Mouse (Mus musculus) right cerebral cortex, postnatal 10 days (tissue): ENCODE data around the gene Nploc4.

Experiments
- DNase-seq, 2 experiments: peaks; one replicate each; pipeline ENCODE4 v3.0.0; 2021; ENCODE audit warnings: low spot score in 2 of 2

Nploc4 gene

GRCm38 (mm10) chr11:120378611-120379540 is 58.6 kb downstream of the Nploc4 start, which contains the start of gene Faap100:
Gene Faap100, minus strand, starts transcription at chr11:120378764.
- DNase-seq, result peak; percentile 91 to 92

- peak; percentile 62 to 76 for DNase-seq
Measured at GRCm38 (mm10) chr11:120378031-120378610, 59.4 kb downstream of the Nploc4 start.

GRCm38 (mm10) chr11:120377337-120377736 is 60.2 kb downstream of the Nploc4 start:
- no peak for DNase-seq

DNA sequence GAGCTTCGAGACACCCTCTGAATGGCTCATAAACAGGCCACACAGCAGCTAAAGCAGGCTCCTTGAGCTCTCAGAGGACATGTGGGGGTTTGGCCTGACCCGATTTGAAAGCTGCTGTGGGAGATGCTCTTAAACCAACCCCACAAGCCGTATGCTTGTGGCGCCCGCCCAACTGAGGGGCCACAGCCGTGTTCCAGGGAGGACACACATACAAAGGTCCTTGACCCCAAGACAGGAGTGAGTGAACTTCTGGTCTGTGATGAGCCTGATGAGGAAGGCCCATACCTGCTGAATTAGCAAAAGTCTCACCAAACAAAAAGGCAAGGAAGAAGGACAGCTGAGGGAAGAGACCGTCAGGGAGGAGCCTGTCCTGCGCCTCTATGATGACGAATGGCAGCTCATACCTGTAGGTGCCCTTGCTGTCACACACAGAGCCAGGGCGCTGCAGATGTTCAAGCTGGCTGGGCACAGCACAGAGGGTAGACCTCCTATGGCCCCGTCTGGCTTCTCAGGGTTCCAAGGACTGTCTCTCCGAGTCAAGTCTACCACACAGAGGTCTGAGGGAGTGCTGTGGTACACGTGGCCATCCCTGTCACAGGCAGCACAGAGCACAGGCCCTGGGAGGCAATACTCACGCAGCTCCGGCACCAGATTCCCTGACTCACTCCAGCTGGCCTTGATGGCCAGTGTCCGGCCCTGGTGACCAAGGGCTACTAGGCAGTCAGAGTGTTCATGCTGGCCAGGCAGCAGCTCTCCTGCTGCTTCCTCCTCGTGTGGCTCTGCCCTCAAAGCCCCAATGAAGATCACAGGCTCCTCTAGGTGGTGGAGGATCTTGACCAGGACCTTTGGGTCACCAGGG is 61.0 kb downstream of the Nploc4 start:
- no peak for DNase-seq

DNA sequence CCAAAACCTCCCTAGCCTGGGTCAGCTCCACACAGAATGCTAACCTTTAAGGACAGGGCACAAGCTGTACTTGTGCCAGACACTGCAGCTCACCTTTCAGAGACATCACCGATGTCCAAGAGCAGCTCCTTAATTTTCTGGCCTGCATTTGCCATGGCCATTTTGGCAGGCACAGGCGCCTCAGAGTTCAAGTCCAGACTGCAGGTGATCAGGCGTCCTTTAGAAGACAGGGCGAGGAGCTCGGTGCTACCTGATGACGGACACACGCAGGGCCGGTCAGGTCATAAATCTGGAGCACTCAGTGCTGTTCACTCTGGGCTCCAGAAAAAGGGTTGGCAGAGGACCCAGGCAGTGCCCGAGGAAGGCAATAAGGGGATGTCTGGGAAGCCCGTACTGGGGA is 62.2 kb downstream of the Nploc4 start:
- DNase-seq, result no peak

GRCm38 (mm10) chr11:120373820-120374586 is 63.5 kb downstream of the Nploc4 start:
- DNase-seq, result peak in 1 of 2 experiments; percentile 53

DNA sequence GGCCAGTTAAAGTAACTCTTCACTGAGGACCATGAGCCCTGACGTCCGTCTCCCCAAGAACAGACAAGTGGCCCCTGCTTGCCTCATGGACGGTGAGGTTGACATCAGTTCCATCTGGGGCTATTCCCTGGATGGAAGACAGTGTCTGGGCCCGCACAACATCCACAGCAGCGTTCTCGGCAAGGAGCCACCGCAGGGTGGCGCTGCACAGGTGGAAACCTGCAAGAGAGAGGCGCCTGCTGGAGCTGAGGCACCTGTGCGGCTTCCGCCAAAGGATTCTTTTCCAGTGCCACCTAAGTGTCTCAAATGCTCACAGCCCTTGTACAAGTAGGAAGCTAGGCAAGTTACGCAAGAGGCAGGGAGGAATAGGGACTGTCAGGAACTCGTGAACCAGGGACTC is 64.5 kb downstream of the Nploc4 start:
- no peak for DNase-seq

- peak in 1 of 2 experiments; percentile 76 for DNase-seq
Measured at GRCm38 (mm10) chr11:120369656-120370055, 67.9 kb downstream of the Nploc4 start.

DNA sequence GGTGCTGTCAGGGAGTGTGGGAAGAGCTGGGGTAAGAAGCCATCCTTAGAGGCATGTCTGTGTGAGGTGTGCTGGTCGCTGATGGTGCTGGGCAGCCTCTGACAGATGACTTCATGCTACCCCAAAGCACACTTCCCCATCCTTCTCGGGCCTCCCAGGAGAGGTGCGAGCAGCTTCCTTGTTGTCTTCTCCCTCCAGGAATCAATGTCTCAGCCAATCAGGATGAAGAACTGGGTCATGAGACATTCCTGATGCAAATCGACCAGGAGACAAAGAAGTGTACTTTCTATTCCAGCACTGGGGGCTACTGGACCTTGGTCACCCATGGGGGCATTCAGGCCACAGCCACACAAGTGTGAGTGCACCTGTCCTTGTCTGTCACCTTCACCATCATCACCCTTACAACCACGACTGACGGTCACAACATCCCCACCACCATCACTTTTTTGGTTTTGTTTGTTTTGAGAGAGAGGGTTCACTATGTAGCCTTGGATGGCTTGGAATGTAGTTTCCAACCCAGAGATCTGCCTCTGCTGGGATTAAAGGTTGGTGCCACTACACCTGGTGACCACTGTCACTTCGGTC is 71.0 kb downstream of the Nploc4 start:
- no peak for DNase-seq

DNA sequence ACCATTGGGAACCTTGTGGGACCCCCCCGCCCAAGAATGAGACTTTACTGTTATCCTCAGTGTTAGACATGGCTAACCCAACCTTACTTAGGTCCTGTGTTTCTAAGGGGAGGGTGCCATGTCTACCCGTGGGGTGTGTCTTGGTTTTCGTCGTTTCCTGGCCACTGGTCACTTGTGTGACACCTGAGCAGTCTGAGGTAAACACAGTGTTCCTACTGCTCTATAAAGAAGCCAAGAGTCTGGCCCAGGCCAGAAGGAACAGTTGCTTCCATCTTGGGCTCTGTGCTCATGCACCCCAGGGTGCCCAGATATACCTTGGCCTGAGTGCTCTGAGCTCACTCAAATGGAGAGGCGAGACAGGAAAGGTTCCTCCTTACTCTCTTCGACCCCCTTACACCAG is 74.6 kb downstream of the Nploc4 start:
- DNase-seq, result no peak

DNA sequence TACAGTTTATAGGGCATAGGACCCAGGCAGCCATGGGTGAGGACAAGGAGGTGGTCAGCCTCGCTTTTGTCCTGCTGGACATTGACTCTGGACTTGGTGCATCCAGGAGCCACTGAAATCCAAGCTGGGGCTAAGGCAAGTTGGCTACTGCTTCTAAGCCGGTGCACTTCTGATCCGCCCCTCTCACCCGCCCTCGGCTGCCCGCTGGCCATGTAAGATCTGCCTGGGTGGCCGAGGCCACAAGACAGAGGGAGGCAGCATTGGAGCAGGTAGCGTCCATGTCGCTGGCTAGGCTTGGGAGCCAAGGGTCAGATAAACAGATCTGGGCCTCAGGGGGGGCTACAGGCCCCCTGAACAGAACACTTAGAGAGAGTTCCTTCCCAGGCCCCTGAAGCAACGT is 76.2 kb downstream of the Nploc4 start, which contains the start of gene Fscn2:
TSS of gene Fscn2 (plus strand) at position 240 of the 400 bp plus-strand sequence.
- no peak for DNase-seq

DNA sequence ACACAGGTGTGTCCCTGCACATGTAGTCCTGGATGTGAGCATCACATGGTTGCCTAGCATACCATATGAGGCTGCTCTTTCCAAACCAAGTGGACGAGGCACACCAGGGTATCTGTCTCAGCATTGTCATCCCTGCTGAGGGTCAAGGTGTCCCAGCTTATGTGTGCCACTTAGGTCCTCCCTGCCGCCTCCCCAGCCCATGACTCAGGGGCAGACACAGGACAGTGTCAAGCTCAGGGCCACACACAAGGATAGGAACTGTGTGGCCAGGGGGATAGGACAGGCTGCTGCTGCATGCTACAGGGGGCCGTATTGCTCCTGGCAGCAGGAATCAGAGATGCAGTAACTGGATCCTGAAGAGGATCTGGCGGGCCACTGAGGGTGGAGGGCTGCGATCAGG is 76.8 kb downstream of the Nploc4 start:
- no peak for DNase-seq

GRCm38 (mm10) chr11:120360062-120360461 is 77.4 kb downstream of the Nploc4 start:
- DNase-seq, result peak in 1 of 2 experiments; percentile 52

- DNase-seq, result no peak
Measured at GRCm38 (mm10) chr11:120359391-120359790, 78.1 kb downstream of the Nploc4 start.

- peak; percentile 93 to 94 for DNase-seq
Measured at GRCm38 (mm10) chr11:120357791-120358401, 79.6 kb downstream of the Nploc4 start.

GRCm38 (mm10) chr11:120356900-120357299 is 80.6 kb downstream of the Nploc4 start:
- no peak for DNase-seq

DNA sequence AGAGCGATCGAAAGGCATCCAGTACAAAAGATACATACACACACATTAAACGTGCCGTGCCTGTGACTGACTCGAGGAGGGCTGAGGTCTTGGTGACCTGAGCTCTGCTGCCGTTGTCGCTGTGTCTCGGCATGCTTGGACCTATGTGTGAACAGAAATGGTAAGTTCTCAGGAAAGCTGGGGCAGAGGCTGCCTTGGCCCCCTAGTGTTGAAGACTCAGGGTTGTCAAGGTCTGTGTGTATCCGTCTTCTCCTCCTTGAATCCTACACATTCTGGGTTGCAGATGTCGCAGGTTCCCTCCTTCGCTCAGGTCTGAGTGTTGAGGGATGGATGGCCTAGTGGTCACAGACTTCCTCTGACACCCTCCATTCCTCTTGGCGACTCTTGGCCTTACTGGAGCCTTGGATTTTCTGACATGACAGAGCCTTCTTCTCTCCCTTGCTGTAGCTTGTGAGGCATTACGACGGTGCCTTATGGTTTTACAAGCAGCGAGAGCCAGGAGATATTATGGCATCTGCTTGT is 81.1 kb downstream of the Nploc4 start:
- DNase-seq, result peak in 1 of 2 experiments; percentile 21

DNA sequence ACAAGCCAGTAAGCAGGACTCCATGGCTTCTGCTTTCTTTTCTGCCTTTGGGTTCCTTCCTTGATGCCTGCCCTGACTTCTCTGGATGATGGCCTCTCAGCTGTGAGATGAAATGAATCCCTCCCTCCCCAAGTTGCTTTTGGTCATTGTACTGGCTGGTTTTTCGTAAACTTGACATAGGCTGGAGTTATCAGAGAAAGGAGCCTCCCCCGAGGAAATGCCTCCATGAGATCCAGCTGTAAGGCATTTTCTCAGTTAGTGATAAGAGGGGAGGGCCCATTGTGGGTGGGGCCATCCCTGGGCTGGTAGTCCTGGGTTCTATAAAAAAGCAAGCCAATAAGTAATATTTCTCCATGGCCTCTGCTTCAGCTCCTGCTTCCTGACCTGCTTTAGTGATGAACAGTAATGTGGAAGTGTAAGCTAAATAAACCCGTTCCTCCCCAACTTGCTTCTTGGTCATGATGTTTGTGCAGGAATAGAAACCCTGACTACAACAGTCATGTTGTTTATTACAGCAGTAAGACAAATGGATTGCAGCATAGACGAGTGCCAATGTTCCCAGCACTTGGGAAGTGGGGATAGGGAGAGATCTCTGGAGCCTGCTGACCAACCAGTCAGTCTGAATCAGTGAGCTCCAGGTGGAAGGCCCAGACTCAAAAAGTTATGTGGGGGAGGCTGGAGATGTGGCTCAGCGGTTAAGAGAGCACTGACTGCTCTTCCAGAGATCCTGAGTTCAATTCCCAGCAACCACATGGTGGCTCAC is 82.0 kb downstream of the Nploc4 start:
- peak in 1 of 2 experiments; percentile 12 for DNase-seq
